Mouse (Mus musculus): ENCODE measurements around the gene Socs1. TPM values are rescaled to one million over a fixed set of nuclear protein-coding genes. Genes with fewer than 3 reads are reported as not detected.

The Socs1 gene
- total and polyA plus RNA-seq, 3 experiments, result 1.6 to 13.0 (median 6.2) TPM

- Histone ChIP-seq H3K36me3 (replicated peaks) (no peaks in the 10 kb centered on the region), H3K4me3 (ENCODE audit: low read depth, low read length) (peak overlapping the region; percentile 47; the same call in 1 of the 2 replicates), H3K9me3 (replicated peaks) (no peaks in the 10 kb centered on the region), H3K4me1 (ENCODE audit: insufficient read depth, low read depth, low read length) (peaks cover 81% of the 10 kb centered on the region), H3K27me3 (ENCODE audit: insufficient read depth, low read length) (peaks cover 35% of the 10 kb centered on the region)
- DNase-seq (ENCODE audit: low spot score), result no peak
- peak; percentile 42 for ATAC-seq (ENCODE audit: extremely low read depth, insufficient number of reproducible peaks, low FRiP score, poor library complexity, severe bottlenecking)
- TF ChIP-seq TAL1 (conservative IDR thresholded peaks at IDR 0.05; ENCODE audit: low read depth, low read length) (no peak), CTCF (IDR thresholded peaks at IDR 0.05; ENCODE audit: low read depth, low read length) (no peak), GATA1 (IDR thresholded peaks at IDR 0.05; ENCODE audit: borderline replicate concordance, low read length) (no peak), GATA2 (IDR thresholded peaks at IDR 0.05; ENCODE audit: borderline replicate concordance, low read depth, low read length) (no peak), POLR2AphosphoS5 (IDR thresholded peaks at IDR 0.05; ENCODE audit: insufficient replicate concordance, low read depth, low read length) (no peak)
Observed at GRCm38 (mm10) chr16:10761182-10761581, 24.2 kb downstream of the Socs1 start.

- no peaks in the 10 kb centered on the region for H3K36me3 ChIP-seq (replicated peaks)
- ATAC-seq (ENCODE audit: extremely low read depth, insufficient number of reproducible peaks, low FRiP score, poor library complexity, severe bottlenecking) (no peak), DNase-seq (ENCODE audit: low spot score) (no peak)
- no peaks in the 10 kb centered on the region for H3K9me3 ChIP-seq (replicated peaks)
- H3K4me1 ChIP-seq (ENCODE audit: insufficient read depth, low read depth, low read length), result peaks cover 46% of the 10 kb centered on the region
- TF ChIP-seq POLR2AphosphoS5 (IDR thresholded peaks at IDR 0.05; ENCODE audit: insufficient replicate concordance, low read depth, low read length), result no peak
- TF ChIP-seq TAL1 (conservative IDR thresholded peaks at IDR 0.05; ENCODE audit: low read depth, low read length), result no peak
- TF ChIP-seq CTCF (IDR thresholded peaks at IDR 0.05; ENCODE audit: low read depth, low read length), result no peak
- TF ChIP-seq GATA2 (IDR thresholded peaks at IDR 0.05; ENCODE audit: borderline replicate concordance, low read depth, low read length), result no peak
- no peak for TF ChIP-seq GATA1 (IDR thresholded peaks at IDR 0.05; ENCODE audit: borderline replicate concordance, low read length)
- no peak overlapping the region for H3K4me3 ChIP-seq (ENCODE audit: low read depth, low read length)
- peaks cover 56% of the 10 kb centered on the region for H3K27me3 ChIP-seq (ENCODE audit: insufficient read depth, low read length)
Observed at GRCm38 (mm10) chr16:10756168-10756567, 29.2 kb downstream of the Socs1 start.

- ATAC-seq (ENCODE audit: extremely low read depth, insufficient number of reproducible peaks, low FRiP score, poor library complexity, severe bottlenecking), result no peak
- TF ChIP-seq TAL1 (conservative IDR thresholded peaks at IDR 0.05; ENCODE audit: low read depth, low read length) (no peak), GATA1 (IDR thresholded peaks at IDR 0.05; ENCODE audit: borderline replicate concordance, low read length) (no peak), POLR2AphosphoS5 (IDR thresholded peaks at IDR 0.05; ENCODE audit: insufficient replicate concordance, low read depth, low read length) (no peak), CTCF (IDR thresholded peaks at IDR 0.05; ENCODE audit: low read depth, low read length) (no peak), GATA2 (IDR thresholded peaks at IDR 0.05; ENCODE audit: borderline replicate concordance, low read depth, low read length) (no peak)
- Histone ChIP-seq H3K27me3 (ENCODE audit: insufficient read depth, low read length) (peaks cover 67% of the 10 kb centered on the region), H3K4me1 (ENCODE audit: insufficient read depth, low read depth, low read length) (peaks cover 46% of the 10 kb centered on the region), H3K36me3 (replicated peaks) (no peaks in the 10 kb centered on the region), H3K4me3 (ENCODE audit: low read depth, low read length) (no peak overlapping the region), H3K9me3 (replicated peaks) (no peaks in the 10 kb centered on the region)
- no peak for DNase-seq (ENCODE audit: low spot score)
Observed at GRCm38 (mm10) chr16:10754521-10755296, 30.6 kb downstream of the Socs1 start.

GRCm38 (mm10) chr16:10749824-10750223 lies 35.5 kb downstream of the Socs1 start:
- peaks cover 53% of the 10 kb centered on the region for H3K4me1 ChIP-seq (ENCODE audit: insufficient read depth, low read depth, low read length)
- H3K9me3 ChIP-seq (replicated peaks), result no peaks in the 10 kb centered on the region
- peaks cover 44% of the 10 kb centered on the region for H3K27me3 ChIP-seq (ENCODE audit: insufficient read depth, low read length)
- ATAC-seq (ENCODE audit: extremely low read depth, insufficient number of reproducible peaks, low FRiP score, poor library complexity, severe bottlenecking) (no peak), DNase-seq (ENCODE audit: low spot score) (no peak)
- peak overlapping the region; percentile 17; the same call in 1 of the 2 replicates for H3K4me3 ChIP-seq (ENCODE audit: low read depth, low read length)
- H3K36me3 ChIP-seq (replicated peaks), result no peaks in the 10 kb centered on the region
- TF ChIP-seq CTCF (IDR thresholded peaks at IDR 0.05; ENCODE audit: low read depth, low read length), result no peak
- no peak for TF ChIP-seq TAL1 (conservative IDR thresholded peaks at IDR 0.05; ENCODE audit: low read depth, low read length)
- TF ChIP-seq GATA2 (IDR thresholded peaks at IDR 0.05; ENCODE audit: borderline replicate concordance, low read depth, low read length), result no peak
- no peak for TF ChIP-seq POLR2AphosphoS5 (IDR thresholded peaks at IDR 0.05; ENCODE audit: insufficient replicate concordance, low read depth, low read length)
- no peak for TF ChIP-seq GATA1 (IDR thresholded peaks at IDR 0.05; ENCODE audit: borderline replicate concordance, low read length)

GRCm38 (mm10) chr16:10749226-10749625 lies 36.1 kb downstream of the Socs1 start:
- Histone ChIP-seq H3K27me3 (ENCODE audit: insufficient read depth, low read length) (peaks cover 38% of the 10 kb centered on the region), H3K4me3 (ENCODE audit: low read depth, low read length) (peak overlapping the region; percentile 14; the same call in 1 of the 2 replicates), H3K9me3 (replicated peaks) (no peaks in the 10 kb centered on the region), H3K36me3 (replicated peaks) (peaks cover under 1% of the 10 kb centered on the region), H3K4me1 (ENCODE audit: insufficient read depth, low read depth, low read length) (peaks cover 58% of the 10 kb centered on the region)
- ATAC-seq (ENCODE audit: extremely low read depth, insufficient number of reproducible peaks, low FRiP score, poor library complexity, severe bottlenecking), result no peak
- DNase-seq (ENCODE audit: low spot score), result no peak
- TF ChIP-seq TAL1 (conservative IDR thresholded peaks at IDR 0.05; ENCODE audit: low read depth, low read length) (no peak), GATA2 (IDR thresholded peaks at IDR 0.05; ENCODE audit: borderline replicate concordance, low read depth, low read length) (no peak), GATA1 (IDR thresholded peaks at IDR 0.05; ENCODE audit: borderline replicate concordance, low read length) (no peak), POLR2AphosphoS5 (IDR thresholded peaks at IDR 0.05; ENCODE audit: insufficient replicate concordance, low read depth, low read length) (no peak), CTCF (IDR thresholded peaks at IDR 0.05; ENCODE audit: low read depth, low read length) (no peak)

- Histone ChIP-seq H3K4me3 (ENCODE audit: low read depth, low read length) (no peak overlapping the region), H3K36me3 (replicated peaks) (peaks cover 57% of the 10 kb centered on the region), H3K27me3 (ENCODE audit: insufficient read depth, low read length) (no peaks in the 10 kb centered on the region), H3K9me3 (replicated peaks) (no peaks in the 10 kb centered on the region), H3K4me1 (ENCODE audit: insufficient read depth, low read depth, low read length) (peaks cover 31% of the 10 kb centered on the region)
- no peak for DNase-seq (ENCODE audit: low spot score)
- TF ChIP-seq GATA1 (IDR thresholded peaks at IDR 0.05; ENCODE audit: borderline replicate concordance, low read length), result no peak
- TF ChIP-seq POLR2AphosphoS5 (IDR thresholded peaks at IDR 0.05; ENCODE audit: insufficient replicate concordance, low read depth, low read length), result no peak
- no peak for TF ChIP-seq TAL1 (conservative IDR thresholded peaks at IDR 0.05; ENCODE audit: low read depth, low read length)
- TF ChIP-seq GATA2 (IDR thresholded peaks at IDR 0.05; ENCODE audit: borderline replicate concordance, low read depth, low read length), result no peak
- TF ChIP-seq CTCF (IDR thresholded peaks at IDR 0.05; ENCODE audit: low read depth, low read length), result no peak
- no peak for ATAC-seq (ENCODE audit: extremely low read depth, insufficient number of reproducible peaks, low FRiP score, poor library complexity, severe bottlenecking)
Observed at GRCm38 (mm10) chr16:10741082-10741481, 44.3 kb downstream of the Socs1 start.

Data from G1E (cell line).